Mouse (Mus musculus) urinary bladder, postnatal 14 days (tissue): Measurements from ENCODE around the gene Gale.

Experiments
- DNase-seq: peaks from one replicate; pipeline ENCODE4 v3.0.0; 2021; ENCODE audit warnings: low spot score

The Gale gene

GRCm38 (mm10) chr4:135943389-135943788 is 20.1 kb upstream of the Gale start:
- no peak for DNase-seq

- no peak for DNase-seq
Measured at GRCm38 (mm10) chr4:135945706-135946105, 17.8 kb upstream of the Gale start.

GRCm38 (mm10) chr4:135946278-135946658 is 17.3 kb upstream of the Gale start, which contains the start of gene Hmgcl:
TSS of gene Hmgcl (plus strand) at chr4:135946448.
- DNase-seq = peak; percentile 97

GRCm38 (mm10) chr4:135946659-135947301 is 16.7 kb upstream of the Gale start:
- no peak for DNase-seq

GRCm38 (mm10) chr4:135948142-135948541 is 15.4 kb upstream of the Gale start:
- DNase-seq = no peak

- no peak for DNase-seq
Measured at GRCm38 (mm10) chr4:135949475-135949874, 14.1 kb upstream of the Gale start.

GRCm38 (mm10) chr4:135949911-135950310 is 13.6 kb upstream of the Gale start:
- DNase-seq = no peak

GRCm38 (mm10) chr4:135950365-135950764 is 13.2 kb upstream of the Gale start:
- DNase-seq = no peak

- DNase-seq = no peak
Measured at GRCm38 (mm10) chr4:135951505-135951904, 12.0 kb upstream of the Gale start.

GRCm38 (mm10) chr4:135953179-135953578 is 10.3 kb upstream of the Gale start:
- DNase-seq = no peak

GRCm38 (mm10) chr4:135954241-135954640 is 9.3 kb upstream of the Gale start:
- peak; percentile 81 for DNase-seq

- DNase-seq = no peak
Measured at GRCm38 (mm10) chr4:135955886-135956285, 7.6 kb upstream of the Gale start.

GRCm38 (mm10) chr4:135958354-135958753 is 5.2 kb upstream of the Gale start:
- peak; percentile 74 for DNase-seq

GRCm38 (mm10) chr4:135960717-135961116 is 2.8 kb upstream of the Gale start:
- peak; percentile 87 for DNase-seq

GRCm38 (mm10) chr4:135961709-135962108 is 1.8 kb upstream of the Gale start:
- DNase-seq = no peak

- DNase-seq = no peak
Measured at GRCm38 (mm10) chr4:135962198-135962597, 1.3 kb upstream of the Gale start.

- no peak for DNase-seq
Measured at GRCm38 (mm10) chr4:135962946-135963345, 581 bp upstream of the Gale start.

GRCm38 (mm10) chr4:135964426-135964825 is 899 bp downstream of the Gale start:
- DNase-seq = peak; percentile 83

- DNase-seq = no peak
Measured at GRCm38 (mm10) chr4:135965113-135965512, 1.6 kb downstream of the Gale start.

- no peak for DNase-seq
Measured at GRCm38 (mm10) chr4:135966283-135966682, 2.8 kb downstream of the Gale start.

GRCm38 (mm10) chr4:135967086-135967760 is 3.7 kb downstream of the Gale start:
- no peak for DNase-seq

GRCm38 (mm10) chr4:135968271-135968869 is 4.8 kb downstream of the Gale start:
- no peak for DNase-seq

GRCm38 (mm10) chr4:135969070-135969750 is 5.7 kb downstream of the Gale start:
- DNase-seq = no peak
